Mouse (Mus musculus): Measurements from ENCODE around the gene Slc2a8.

Gene Slc2a8

DNA sequence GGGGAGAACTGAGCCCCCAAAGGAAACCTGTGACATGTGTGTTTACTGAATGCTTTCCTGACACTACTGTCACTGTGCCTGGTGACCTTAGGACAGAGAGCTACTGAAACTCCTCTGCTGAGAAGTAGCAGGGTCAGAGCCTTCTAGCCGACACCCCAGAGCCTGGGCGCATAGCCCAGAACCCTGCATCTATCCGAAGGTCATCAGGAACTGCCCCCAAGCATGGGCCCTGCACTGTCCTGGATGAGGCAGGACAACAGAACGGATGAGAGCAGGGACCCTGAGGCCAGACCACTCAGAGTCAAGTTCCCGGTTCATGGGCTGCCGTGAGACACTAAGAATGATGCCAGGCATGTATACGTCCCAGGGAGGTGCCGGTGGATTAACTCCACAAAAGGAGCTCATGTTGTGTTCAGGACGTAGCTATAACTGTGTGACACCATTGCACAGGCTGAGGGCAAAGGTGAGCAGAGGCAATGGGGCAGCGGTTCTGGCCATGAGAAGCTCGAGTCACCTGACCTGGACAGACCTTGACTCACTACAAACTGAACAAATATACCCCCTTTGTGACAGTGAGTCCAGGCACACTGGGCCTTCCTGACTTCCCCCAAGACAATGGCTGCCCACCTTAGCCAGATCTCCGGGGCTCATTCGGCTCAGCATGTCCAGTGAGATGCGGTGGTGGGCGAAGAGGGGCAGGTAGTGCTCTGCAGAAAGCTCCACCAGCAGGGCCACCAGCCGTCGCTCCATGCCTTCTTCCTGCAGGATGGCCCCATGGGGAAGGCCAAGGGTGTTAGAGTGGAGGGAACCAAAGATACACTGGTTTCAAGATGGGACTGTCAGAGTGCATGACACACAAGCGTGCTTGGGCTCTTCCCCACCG is 52.7 kb downstream of the Slc2a8 start:
- DNase-seq (ENCODE audit: low spot score), result no peak

DNA sequence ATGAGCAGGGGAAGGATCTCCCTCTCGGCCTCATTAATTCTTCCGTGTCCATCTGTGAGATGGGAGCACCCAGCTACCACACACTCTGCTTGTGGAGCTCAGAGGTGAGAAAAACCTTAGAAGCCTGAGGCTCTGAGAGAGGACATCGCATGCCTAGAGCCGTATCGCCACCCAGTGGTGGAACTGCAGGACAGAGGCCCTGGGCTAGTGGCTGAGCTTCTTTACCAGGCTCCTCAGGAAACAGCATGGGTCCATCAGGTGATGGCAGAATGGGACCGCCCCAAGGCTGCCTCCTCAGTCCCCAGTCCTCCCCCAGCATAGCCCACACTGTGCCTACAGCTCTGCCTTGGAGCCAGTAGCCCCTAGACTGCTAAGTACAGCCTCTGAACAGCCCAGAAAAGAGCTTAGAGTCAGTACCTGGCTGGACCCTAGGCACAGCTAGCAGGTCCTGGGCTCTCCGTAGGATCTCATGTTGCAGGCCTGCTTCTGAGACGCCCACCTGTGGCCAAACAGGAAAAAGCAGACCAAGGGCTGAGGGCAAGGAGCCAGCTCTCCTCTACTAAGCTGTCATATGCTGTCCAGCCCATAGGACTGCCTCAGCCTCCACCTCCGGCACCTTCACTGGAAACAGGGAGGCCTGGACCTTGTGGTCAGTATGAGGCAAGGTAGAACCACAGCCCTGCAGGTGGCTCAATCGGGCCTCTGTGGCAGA is 53.5 kb downstream of the Slc2a8 start:
- peak; percentile 42 for DNase-seq (ENCODE audit: low spot score)

DNA sequence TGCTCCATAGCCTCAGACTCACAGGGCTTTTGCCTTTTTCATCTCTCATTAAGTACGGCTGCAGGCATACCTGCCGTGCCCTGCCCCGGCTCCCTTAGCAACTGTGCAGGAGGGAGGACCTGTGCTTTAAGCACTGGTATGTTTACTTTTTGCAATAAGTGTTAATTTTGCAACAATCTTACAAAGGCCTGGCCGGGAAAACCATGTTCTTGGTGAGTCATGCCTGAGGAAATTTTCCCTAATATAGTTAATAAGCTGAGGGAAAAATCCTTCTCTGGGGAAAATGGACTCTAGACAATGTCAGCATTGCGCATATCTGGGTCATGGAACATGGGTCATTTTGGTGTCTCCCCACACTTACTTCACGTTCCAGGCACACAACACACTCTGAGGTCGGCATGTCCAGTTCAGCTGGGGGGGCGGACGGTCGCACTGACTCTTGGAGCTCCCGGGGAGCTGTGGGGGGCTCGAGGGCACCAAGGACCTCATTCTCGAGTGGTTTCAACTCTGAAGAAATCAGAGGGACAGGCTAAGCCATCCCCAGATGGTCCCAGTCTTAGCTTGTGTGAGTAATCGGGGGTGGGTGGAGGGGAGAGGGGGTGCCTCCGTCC is 54.2 kb downstream of the Slc2a8 start:
- no peak for DNase-seq (ENCODE audit: low spot score)

DNA sequence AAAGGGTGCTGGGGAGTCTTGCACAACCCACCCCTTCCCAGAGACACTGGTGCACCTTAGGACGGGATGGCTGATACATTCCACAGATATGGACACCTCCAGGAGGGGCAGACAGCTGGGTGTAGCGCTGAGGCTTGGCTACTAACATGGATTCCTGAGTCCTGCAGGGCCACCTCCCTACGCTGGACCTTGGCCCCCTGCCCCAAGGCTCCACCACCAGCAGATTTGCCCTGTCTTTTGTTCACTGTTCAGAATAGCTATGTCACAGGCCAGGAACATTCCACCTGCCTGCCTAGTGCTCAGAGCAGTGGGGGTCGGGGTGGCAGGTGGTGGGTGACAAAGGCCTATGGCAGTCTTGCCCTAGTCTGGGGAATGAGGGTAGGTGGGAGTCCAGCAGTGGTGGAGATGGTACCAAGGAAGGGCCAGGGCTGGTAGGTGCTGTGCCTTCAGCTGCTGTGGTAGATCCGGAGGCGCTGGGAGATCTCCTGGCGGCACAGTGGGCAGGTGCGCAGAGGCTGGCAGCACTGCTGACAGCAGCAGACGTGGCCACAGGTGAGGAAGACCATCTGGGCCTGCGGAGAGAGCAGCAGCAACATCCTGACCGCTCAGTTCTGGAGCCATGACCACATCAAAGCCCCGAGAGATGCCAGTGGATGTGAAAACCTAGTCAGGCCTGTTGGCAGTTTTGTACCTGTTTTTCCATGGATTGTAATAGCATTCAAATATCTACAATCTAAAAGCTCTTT is 55.4 kb downstream of the Slc2a8 start:
- DNase-seq (ENCODE audit: low spot score), result no peak

DNA sequence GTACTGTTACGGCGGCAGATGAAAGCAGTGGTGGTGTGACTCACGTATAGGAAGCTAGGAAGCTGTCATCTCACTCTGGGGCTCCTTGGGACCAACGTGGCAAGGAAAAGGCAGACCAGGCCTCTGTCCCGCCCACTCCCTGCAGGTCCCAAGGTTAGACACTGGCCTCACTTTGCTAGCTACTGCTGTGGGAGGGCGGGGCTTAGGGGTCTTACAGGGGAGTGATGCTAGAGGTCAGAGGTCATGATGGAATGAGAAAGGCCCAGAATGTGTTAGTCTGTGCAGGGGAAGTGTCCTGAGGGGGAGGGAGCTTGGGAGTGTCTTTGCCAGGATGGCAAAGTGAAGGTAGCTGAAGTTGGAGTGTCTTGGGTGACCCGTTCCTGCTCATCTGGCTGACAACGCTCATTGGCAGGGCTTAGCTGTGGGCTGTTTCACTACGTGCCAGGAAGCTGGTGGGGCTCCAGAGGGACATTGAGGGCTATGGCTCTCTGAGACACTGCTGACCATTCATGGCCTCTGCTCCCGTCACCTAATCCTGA is 57.5 kb downstream of the Slc2a8 start:
- no peak for DNase-seq (ENCODE audit: low spot score)

DNA sequence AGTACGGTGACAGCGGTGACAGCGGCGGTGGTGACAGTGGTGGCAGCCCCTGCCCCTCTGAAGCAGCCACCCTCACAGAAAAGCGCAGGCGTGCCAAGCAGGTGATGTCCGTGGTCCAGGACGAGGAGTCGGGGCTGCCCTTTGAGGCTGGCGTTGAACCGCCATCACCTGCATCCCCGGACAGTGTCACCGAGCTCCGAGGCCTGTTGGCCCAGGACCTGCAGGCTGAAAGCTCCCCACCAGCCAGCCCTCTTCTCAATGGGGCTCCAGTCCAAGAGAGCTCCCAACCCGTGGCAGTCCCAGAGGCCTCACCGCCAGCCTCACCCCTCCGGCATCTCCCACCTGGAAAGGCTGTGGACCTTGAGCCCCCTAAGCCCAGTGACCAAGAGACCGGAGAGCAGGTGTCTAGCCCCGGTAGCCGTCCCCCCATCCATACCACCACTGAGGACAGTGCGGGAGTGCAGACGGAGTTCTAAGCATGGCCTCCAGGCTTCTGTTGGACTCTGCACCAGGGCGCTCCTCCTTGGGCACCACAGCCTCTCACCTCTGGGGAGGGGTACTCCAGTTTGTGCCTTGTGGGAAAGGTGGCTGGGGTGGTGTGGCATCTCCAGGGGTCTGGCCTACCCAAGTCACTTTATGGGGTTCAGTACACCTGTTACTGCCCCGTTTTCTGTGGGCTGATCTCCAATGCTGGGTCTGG is 58.2 kb downstream of the Slc2a8 start:
- DNase-seq (ENCODE audit: low spot score), result no peak
